Mouse (Mus musculus) liver, adult 2 months (tissue): ENCODE results near the gene Nlrp1a.

Experiments
- CTCF ChIP-seq: fragments of 200-500 bp; IDR thresholded peaks from 2 replicates; pipeline ENCODE4 v1.5.1; 2011; ENCODE audit warnings: low read depth, low read length, control low read depth
- POLR2A ChIP-seq: fragments of 200-500 bp; IDR thresholded peaks from 2 replicates; pipeline ENCODE4 v1.6.1; 2011; ENCODE audit warnings: low read length, control low read depth; ENCODE audit not compliant: insufficient read depth; ENCODE audit errors: extremely low read depth

DNA sequence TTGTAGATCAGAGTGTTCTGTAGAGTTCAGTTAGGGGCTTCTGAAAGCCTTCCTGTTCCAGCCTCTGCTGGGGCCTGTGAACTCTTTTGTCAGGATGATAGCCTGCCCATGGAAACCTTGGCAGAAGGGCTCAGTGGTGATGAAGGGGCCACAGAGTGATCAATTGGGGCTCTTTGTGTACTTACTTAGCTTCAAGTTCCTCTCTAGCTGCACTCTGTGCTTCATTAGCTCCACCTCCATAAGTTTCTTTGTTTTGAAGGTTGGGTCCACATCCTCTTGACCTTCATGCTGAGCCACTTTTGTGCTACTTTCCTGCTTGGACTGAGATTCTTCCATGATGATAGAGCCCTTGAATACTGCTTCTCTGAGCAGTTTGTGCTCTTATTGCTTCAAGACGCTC lies 2.5 kb downstream of the Nlrp1a start:
- TF ChIP-seq CTCF (no peak), POLR2A (no peak)
